Mouse (Mus musculus) small intestine, adult 2 months (tissue): ENCODE results near the gene Syt2.

Experiments
- CTCF ChIP-seq: fragments of 200-500 bp; IDR thresholded peaks from 2 replicates; pipeline ENCODE4 v1.5.1; 2012; ENCODE audit warnings: low read depth, mild to moderate bottlenecking, control low read depth, inconsistent platforms, low read length, moderate library complexity, mixed read lengths; ENCODE audit not compliant: insufficient replicate concordance, insufficient read length; ENCODE audit errors: extremely low read depth
- POLR2A ChIP-seq: fragments of 200-500 bp; IDR thresholded peaks from 2 replicates; pipeline ENCODE4 v1.6.1; 2012; ENCODE audit warnings: low read depth, mild to moderate bottlenecking, control low read depth, inconsistent platforms, low read length, moderate library complexity

DNA sequence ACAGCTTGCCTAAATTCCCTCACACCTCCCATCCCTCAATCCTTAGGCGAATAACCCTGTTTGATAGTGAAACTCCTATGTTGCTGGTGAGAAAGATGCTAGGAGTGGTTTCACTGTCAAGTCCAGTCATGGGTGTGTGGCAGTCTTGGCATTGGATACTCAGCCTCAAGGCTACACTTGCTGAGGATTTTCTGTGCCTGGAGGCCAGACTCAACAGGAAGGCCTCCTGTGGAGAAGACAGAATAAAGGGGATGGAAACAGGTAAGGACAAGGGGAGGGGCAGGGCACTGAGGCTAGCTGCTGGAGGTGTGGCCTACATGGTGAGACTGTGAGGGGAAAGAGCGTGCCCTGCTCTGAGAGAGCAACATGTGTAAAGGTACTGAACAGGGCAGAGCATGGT is 60.1 kb downstream of the Syt2 start:
- TF ChIP-seq CTCF (no peak), POLR2A (no peak)
